Mouse (Mus musculus) ES-E14 (cell line): ENCODE results near the gene Dlx3. TPM values are rescaled to one million over a fixed set of nuclear protein-coding genes. Genes with fewer than 3 reads are reported as not detected.

ENCODE experiments used
- DNase-seq: peaks from one replicate; pipeline ENCODE4 v3.0.0-alpha.2; 2013; ENCODE audit warnings: low read depth, low spot score
- H3K27ac ChIP-seq: 2 replicates; pipeline ENCODE4 v1.5.1; 2012; ENCODE audit warnings: low read depth, mild to moderate bottlenecking, low read length, moderate library complexity, mixed read lengths; ENCODE audit not compliant: poor library complexity, insufficient read depth, severe bottlenecking
- H3K36me3 ChIP-seq: 2 replicates; pipeline ENCODE4 v1.6.1; 2012; ENCODE audit warnings: mild to moderate bottlenecking, low read length, moderate library complexity, mixed read lengths; ENCODE audit not compliant: control insufficient read depth, poor library complexity, insufficient read depth, severe bottlenecking
- H3K4me1 ChIP-seq, 2 experiments: fragments of 150-350 bp in 1 of 2; sonication (generic) in 1 of 2; 2 replicates each; pipeline ENCODE4 v1.6.1; 2012; ENCODE audit warnings: low read length in 2 of 2, mild to moderate bottlenecking in 1 of 2, mixed read lengths in 1 of 2; ENCODE audit not compliant: control insufficient read depth in 2 of 2, insufficient read depth in 2 of 2, poor library complexity in 1 of 2
- H3K4me3 ChIP-seq, 2 experiments: fragments of 150-350 bp in 1 of 2; sonication (generic) in 1 of 2; 2 replicates each; pipeline ENCODE4 v1.5.1; 2012; ENCODE audit warnings: low read length in 2 of 2, low read depth in 1 of 2, mild to moderate bottlenecking in 1 of 2, mixed read lengths in 1 of 2; ENCODE audit not compliant: insufficient read depth in 1 of 2, poor library complexity in 1 of 2, severe bottlenecking in 1 of 2
- H3K9ac ChIP-seq: 2 replicates; pipeline ENCODE4 v1.6.1; 2012; ENCODE audit warnings: low read depth, mild to moderate bottlenecking, low read length, mixed read lengths; ENCODE audit not compliant: poor library complexity, insufficient read depth, severe bottlenecking
- H3K9me3 ChIP-seq: fragments of 150-350 bp; sonication (generic); 2 replicates; pipeline ENCODE4 v1.6.1; 2012; ENCODE audit warnings: low read depth, mild to moderate bottlenecking, low read length; ENCODE audit not compliant: control insufficient read depth, insufficient read depth
- CHD2 ChIP-seq: IDR thresholded peaks from 2 replicates; pipeline ENCODE4 v1.6.1; 2014; ENCODE audit warnings: mild to moderate bottlenecking, low read depth, low read length, inconsistent platforms
- HCFC1 ChIP-seq: IDR thresholded peaks from 2 replicates; pipeline ENCODE4 v1.6.1; 2012; ENCODE audit warnings: low read length, inconsistent platforms, borderline replicate concordance; ENCODE audit not compliant: insufficient read depth
- MAFK ChIP-seq: IDR thresholded peaks from 2 replicates; pipeline ENCODE4 v1.6.1; 2014; ENCODE audit warnings: mild to moderate bottlenecking, low read depth, low read length, inconsistent platforms; ENCODE audit not compliant: insufficient read depth
- ZC3H11A ChIP-seq: IDR thresholded peaks from 2 replicates; pipeline ENCODE4 v1.6.1; 2012; ENCODE audit warnings: low read depth, mild to moderate bottlenecking, inconsistent platforms, low read length, borderline replicate concordance
- ZNF384 ChIP-seq: IDR thresholded peaks from 2 replicates; pipeline ENCODE4 v1.6.1; 2012; ENCODE audit warnings: low read depth, low read length, inconsistent platforms
- in situ Hi-C, 2 experiments: fragments of 600-800 bp; cut with MboI; formaldehyde crosslinking; loops; one replicate each; pipeline ENCODE4 v1.15.1; 2025; ENCODE audit warnings: low sequenced_read_pairs in 2 of 2, inconsistent platforms in 1 of 2; ENCODE audit not compliant: unreplicated experiment in 2 of 2
- total RNA-seq: library from RNA; depleted of rRNA; stranded (reverse); fragments of 300-350 nt; gene quantifications from 2 replicates; pipeline ENCODE4 v1.2.3, GENCODE M21; 2012

Dlx3 gene
- total RNA-seq, 1 experiment: 0.54 TPM

DNA sequence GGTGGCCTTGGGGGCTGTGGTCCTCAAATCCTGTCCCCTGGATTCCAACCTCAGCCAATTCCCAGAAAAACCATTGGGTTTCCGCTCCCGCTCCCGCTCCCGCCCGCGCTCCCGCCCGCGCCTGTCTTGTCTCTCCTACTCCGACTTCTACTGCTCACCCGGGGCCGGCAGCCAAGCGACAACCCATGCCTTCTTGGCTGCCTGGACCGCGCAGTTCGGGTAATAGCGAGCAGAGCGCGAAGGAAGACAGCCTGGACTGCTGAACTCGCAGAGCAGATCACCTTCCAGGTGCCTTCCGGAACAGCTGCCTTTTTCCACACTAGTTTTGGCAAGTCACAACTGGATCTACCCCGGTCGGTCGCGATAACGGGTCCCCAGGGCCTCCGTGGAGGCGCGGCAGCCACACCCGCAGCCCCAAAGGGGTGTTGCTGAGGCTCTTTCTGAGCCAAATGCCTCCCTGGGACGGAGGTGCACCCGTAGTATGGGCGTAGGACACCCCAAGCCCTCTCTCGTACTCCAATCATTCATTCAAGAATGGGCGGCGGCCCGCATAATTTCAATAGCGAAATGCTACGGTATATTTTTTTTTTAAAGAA is 23.2 kb downstream of the Dlx3 start:
- DNase-seq: no peak
- Histone ChIP-seq H3K36me3 (no peaks in the 10 kb centered on the region), H3K9me3 (no peaks in the 10 kb centered on the region), H3K4me1 (peaks cover 0 to 7% of the 10 kb centered on the region in 2 experiments; a peak in 2 of 4 replicates), H3K4me3 (peak overlapping the region; percentile 18 to 32; a peak in 2 of 4 replicates), H3K9ac (no peak overlapping the region), H3K27ac (no peak overlapping the region)
- no peak for TF ChIP-seq CHD2
- no peak for TF ChIP-seq HCFC1
- no peak for TF ChIP-seq MAFK
- TF ChIP-seq ZC3H11A: no peak
- no peak for TF ChIP-seq ZNF384
- in situ Hi-C loops: no loop called here

DNA sequence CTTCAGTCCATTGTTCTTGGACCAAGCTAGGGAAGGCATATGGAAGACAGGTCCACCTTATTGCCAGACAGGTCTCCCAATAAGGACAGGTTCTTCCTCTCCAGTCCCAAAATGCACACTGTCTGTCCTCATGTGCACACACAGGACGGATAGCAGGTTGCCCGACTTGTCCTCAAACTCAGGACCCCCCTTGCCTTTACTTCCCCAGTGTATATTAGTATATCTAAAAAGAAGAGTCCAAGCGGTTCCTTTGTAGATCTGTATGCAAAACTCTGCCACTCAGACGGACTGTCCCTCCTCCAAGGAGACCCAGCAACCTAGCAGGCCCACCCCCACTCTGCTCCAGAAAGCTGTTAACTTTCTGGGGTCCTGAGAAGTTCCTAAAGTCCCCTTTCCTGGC is 23.7 kb downstream of the Dlx3 start:
- Histone ChIP-seq H3K36me3 (no peaks in the 10 kb centered on the region), H3K9ac (no peak overlapping the region), H3K4me3 (no peak overlapping the region), H3K4me1 (peaks cover 0 to 8% of the 10 kb centered on the region in 2 experiments; a peak in 2 of 4 replicates), H3K9me3 (no peaks in the 10 kb centered on the region), H3K27ac (no peak overlapping the region)
- no peak for TF ChIP-seq CHD2
- TF ChIP-seq ZNF384: no peak
- TF ChIP-seq MAFK: no peak
- no peak for TF ChIP-seq HCFC1
- TF ChIP-seq ZC3H11A: no peak
- in situ Hi-C loops: no loop called here
- DNase-seq: no peak

DNA sequence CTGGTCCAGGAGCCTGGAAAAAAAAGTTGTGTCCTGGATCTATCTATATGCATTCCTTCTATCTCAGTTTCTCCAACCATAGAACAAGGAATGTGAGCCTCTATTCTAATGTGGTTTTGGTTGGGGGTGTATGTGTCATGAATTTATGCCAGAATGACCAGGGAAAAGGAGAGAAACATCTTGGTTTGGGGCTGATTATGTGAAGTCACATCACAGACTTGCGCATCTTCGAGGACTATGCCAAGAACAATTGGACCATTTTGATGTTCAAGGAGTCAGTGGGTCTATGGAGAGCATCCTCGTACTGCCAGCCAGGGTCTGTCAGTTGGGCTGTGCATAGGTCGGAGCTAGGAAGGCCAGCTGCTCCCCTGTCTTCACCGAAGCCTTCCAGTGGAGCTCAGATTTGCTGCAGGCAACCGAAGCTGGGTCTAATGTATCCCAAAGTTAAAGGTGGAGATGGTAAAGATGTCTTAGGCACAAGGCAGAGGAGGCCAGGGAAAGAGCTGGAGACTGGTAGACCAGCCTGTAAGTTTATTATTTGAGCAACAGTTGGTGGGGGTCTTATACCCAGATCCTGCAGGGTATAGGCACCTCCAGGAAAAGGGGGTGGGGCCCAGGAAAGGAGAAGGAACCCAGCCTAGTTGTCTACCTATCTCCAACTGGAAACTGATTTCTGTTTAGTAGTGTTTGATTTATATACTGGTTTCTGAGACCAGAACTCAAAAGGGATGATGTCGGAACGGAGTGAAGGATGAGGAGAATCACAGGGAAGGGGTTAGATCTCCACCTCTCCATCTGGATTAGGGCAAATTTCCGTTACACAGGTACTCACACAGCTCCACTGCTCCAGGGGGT is 24.4 kb downstream of the Dlx3 start:
- Histone ChIP-seq H3K4me1 (peaks cover 0 to 9% of the 10 kb centered on the region in 2 experiments; a peak in 2 of 4 replicates), H3K4me3 (peak overlapping the region in 1 of 2 experiments; percentile 55; a peak in 1 of 4 replicates), H3K27ac (no peak overlapping the region), H3K36me3 (no peaks in the 10 kb centered on the region), H3K9me3 (no peaks in the 10 kb centered on the region), H3K9ac (no peak overlapping the region)
- TF ChIP-seq ZNF384: no peak
- no peak for TF ChIP-seq CHD2
- no peak for TF ChIP-seq ZC3H11A
- DNase-seq: no peak
- in situ Hi-C loops: no loop called here

DNA sequence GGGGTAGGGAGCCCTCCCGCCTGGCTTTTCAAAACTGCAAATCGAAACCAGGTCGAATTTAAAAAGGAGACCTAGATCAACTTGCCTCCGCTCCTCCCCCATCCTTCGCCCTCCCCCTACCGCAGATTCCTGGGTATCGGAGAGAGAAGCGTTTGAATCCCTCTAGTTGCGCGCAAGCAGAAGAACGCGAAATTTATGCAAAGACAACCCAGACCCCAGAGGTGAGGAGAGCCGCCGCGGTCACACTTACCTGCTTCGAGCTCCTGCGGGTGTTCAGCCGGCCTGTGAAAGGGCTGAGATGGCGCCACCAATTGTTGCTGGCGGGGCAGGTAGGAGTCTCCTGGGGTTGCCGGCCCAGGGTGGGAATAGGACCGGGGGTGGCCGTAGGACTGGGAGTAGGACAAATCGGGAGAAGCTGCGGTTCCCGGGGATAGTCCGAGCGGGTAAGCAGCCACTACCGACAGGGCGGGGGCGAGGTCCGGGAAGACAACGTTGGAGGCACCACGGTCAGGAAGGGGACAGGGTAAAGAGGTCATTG is 25.1 kb downstream of the Dlx3 start:
- TF ChIP-seq CHD2: no peak
- Histone ChIP-seq H3K9ac (peak overlapping the region; percentile 36; the same call in 1 of the 2 replicates), H3K27ac (no peak overlapping the region), H3K4me3 (peak overlapping the region; percentile 55 to 57), H3K4me1 (peaks cover 0 to 9% of the 10 kb centered on the region in 2 experiments; a peak in 2 of 4 replicates), H3K36me3 (no peaks in the 10 kb centered on the region), H3K9me3 (no peaks in the 10 kb centered on the region)
- in situ Hi-C loops: no loop called here
- no peak for DNase-seq
